Mouse (Mus musculus) splenic B cell, adult 2 months (primary cell): Measurements from ENCODE around the gene Slc7a7.
A peak's percentile ranks its signal among the peaks of the same experiment; 100 is the strongest.

Experiments
- DNase-seq: peaks from one replicate; pipeline ENCODE4 v3.0.0-alpha.2; 2011; ENCODE audit warnings: low read depth, low spot score
- H3K27me3 ChIP-seq: 2 replicates; pipeline ENCODE4 v1.6.1; 2012; ENCODE audit warnings: mild to moderate bottlenecking, low read length, moderate library complexity, mixed read lengths; ENCODE audit not compliant: control insufficient read depth, poor library complexity, insufficient read depth, severe bottlenecking
- H3K36me3 ChIP-seq: 2 replicates; pipeline ENCODE4 v1.6.1; 2012; ENCODE audit warnings: mild to moderate bottlenecking, low read length, moderate library complexity, mixed read lengths; ENCODE audit not compliant: control insufficient read depth, poor library complexity, insufficient read depth, severe bottlenecking

Gene Slc7a7

GRCm38 (mm10) chr14:54409057-54409645 lies 8.4 kb downstream of the Slc7a7 start:
- H3K27me3 ChIP-seq: no peaks in the 10 kb centered on the region
- DNase-seq: peak; percentile 81
- no peaks in the 10 kb centered on the region for H3K36me3 ChIP-seq

GRCm38 (mm10) chr14:54408336-54409056 lies 9.1 kb downstream of the Slc7a7 start:
- Histone ChIP-seq H3K36me3 (no peaks in the 10 kb centered on the region), H3K27me3 (no peaks in the 10 kb centered on the region)
- DNase-seq: no peak

GRCm38 (mm10) chr14:54401723-54402122 lies 15.9 kb downstream of the Slc7a7 start:
- no peak for DNase-seq
- H3K27me3 ChIP-seq: no peaks in the 10 kb centered on the region

DNA sequence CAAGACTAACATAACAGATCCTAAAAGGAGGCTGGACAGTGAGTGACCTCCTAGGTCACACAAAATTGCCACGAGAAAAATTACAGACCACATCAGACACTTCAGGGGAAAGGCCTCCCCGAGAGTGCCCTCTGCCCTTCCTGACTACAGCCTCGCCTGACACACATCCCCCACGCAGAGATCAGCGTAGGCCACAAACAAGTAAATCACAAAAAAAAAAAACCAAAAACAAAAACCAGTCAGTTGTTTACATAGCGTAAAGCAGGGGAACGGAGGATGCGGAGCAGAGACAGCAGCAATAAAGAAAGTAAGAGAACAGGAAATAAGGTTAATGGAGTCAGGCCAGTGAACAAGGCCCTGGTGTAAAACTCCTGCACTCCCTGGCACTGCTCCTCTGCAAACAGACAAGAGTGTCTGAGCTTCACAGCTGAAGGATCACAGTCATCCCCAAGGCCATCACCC lies 18.6 kb downstream of the Slc7a7 start:
- no peak for DNase-seq
- Histone ChIP-seq H3K36me3 (no peaks in the 10 kb centered on the region), H3K27me3 (no peaks in the 10 kb centered on the region)

More at GRCm38 (mm10) chr14:54401723-54402122, 15.9 kb downstream of the Slc7a7 start:
- no peaks in the 10 kb centered on the region for H3K36me3 ChIP-seq

DNA sequence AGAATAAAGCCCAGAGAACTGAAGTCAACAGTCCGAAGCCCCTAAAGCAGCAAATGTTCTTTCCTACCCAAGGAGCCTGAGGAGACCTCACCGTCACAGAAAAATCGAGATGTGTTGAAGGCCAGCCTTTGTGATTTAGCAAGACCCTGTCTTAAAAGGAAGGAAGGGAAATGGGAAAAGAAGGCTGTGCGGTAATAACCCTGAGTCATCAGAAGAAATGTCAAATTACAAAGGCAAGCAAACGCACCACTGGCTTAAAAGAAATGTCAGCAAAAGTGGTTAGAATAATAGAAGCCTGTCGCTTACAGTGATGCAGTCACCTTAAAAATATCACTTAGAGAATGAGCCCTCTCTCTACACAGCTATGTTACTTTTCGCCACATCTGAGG lies 19.1 kb downstream of the Slc7a7 start:
- H3K36me3 ChIP-seq: no peaks in the 10 kb centered on the region
- DNase-seq: no peak
- H3K27me3 ChIP-seq: no peaks in the 10 kb centered on the region

DNA sequence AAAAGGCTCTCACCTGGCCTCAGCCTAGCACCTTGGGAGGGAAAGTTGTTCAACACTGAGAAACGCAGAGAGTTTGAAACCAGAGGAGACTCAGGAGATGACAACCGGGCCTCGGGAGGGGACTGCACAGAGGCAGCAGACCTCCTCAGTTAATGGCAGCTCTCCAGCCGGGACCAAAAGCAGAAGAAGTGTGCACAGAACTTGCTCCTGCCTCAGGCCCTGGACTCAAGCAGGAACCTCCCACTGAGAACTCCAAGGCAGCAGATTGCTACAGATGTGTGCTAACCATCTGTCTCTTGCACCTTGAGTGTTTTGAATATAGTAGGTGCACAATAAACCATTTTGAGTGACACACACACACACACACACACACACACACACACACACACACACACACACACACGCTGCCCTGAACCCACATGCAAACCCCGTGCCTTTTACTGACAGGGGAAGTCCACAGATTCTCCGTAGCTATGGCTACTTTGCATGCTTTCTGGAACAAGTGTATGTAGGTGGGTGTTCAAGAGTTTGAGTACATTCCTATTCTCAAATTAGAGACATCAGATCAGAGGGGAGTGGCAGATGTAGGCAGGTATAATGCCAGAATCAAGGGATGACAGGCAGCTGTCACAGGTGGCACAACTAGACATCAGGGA lies 19.6 kb downstream of the Slc7a7 start:
- no peaks in the 10 kb centered on the region for H3K36me3 ChIP-seq
- DNase-seq: peak; percentile 70
- H3K27me3 ChIP-seq: no peaks in the 10 kb centered on the region

DNA sequence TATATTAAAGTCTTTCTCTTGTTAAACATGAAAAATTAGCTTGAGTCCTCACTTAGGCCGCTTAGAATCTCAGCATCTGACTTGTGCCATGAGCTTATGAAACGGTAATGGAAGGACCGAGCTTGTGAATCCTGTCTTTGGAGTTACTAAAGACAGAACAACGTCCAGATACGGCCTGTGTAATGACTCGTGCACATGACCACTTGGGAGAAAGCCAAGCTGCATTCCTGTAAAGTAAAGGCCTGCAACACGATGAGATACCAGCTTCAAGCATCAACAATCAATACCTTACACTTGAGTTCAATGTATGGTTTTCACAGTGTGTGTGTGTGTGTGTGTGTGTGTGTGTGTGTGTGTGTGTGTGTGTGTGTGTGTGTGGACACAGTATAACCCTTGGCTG lies 20.9 kb downstream of the Slc7a7 start:
- no peak for DNase-seq
- no peaks in the 10 kb centered on the region for H3K36me3 ChIP-seq
- H3K27me3 ChIP-seq: no peaks in the 10 kb centered on the region

GRCm38 (mm10) chr14:54394309-54394708 lies 23.3 kb downstream of the Slc7a7 start:
- H3K27me3 ChIP-seq: no peaks in the 10 kb centered on the region
- H3K36me3 ChIP-seq: no peaks in the 10 kb centered on the region
- DNase-seq: no peak

DNA sequence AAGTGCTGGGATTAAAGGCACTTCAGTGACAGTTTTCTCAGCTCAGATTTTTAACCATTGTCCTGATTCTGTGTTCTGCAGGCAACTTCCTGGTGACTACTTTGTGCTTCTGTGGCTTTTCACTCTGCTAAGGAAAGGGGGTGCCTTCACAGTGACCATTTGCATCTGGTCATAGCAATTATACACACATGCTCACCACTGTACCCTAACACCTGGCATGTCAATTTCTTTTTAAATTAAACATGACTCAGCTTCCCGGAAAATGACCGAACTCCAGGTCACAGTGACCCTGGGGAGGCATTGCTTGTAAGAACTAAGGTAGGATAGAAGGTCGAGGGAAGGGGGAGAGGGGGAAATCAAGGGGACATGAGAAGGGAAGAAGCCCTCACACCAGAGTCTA lies 23.8 kb downstream of the Slc7a7 start:
- DNase-seq: no peak
- Histone ChIP-seq H3K27me3 (no peaks in the 10 kb centered on the region), H3K36me3 (no peaks in the 10 kb centered on the region)

GRCm38 (mm10) chr14:54390843-54391242 lies 26.7 kb downstream of the Slc7a7 start:
- DNase-seq: no peak
- Histone ChIP-seq H3K27me3 (no peaks in the 10 kb centered on the region), H3K36me3 (no peaks in the 10 kb centered on the region)

- Histone ChIP-seq H3K27me3 (no peaks in the 10 kb centered on the region), H3K36me3 (no peaks in the 10 kb centered on the region)
- no peak for DNase-seq
Observed at GRCm38 (mm10) chr14:54387546-54387945, 30.0 kb downstream of the Slc7a7 start.

- DNase-seq: no peak
- H3K27me3 ChIP-seq: no peaks in the 10 kb centered on the region
- no peaks in the 10 kb centered on the region for H3K36me3 ChIP-seq
Observed at GRCm38 (mm10) chr14:54385968-54386618, 31.5 kb downstream of the Slc7a7 start.

- Histone ChIP-seq H3K36me3 (no peaks in the 10 kb centered on the region), H3K27me3 (no peaks in the 10 kb centered on the region)
- no peak for DNase-seq
Observed at GRCm38 (mm10) chr14:54384396-54384795, 33.2 kb downstream of the Slc7a7 start.

GRCm38 (mm10) chr14:54383355-54383771 lies 34.2 kb downstream of the Slc7a7 start:
- Histone ChIP-seq H3K36me3 (no peaks in the 10 kb centered on the region), H3K27me3 (no peaks in the 10 kb centered on the region)
- DNase-seq: no peak

DNA sequence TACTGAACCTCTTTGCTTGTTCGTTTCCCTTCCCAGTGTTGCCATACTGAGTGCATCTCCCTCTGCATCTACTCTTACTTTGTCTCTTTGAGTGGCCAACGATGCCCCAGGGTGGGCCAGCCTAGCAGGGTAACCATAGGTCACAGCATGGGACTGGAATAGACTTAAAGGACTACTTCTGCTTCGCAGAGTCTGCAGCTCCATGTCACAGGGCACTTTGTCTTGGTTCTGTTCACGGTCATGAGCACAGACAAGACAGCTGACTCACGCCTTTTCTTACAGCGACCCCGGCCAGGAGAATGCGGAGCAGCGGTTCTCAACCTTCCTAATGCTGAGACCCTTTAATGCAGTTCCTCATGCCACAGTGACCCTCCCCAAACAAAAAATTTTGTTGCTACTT lies 34.9 kb downstream of the Slc7a7 start:
- H3K36me3 ChIP-seq: no peaks in the 10 kb centered on the region
- H3K27me3 ChIP-seq: no peaks in the 10 kb centered on the region
- DNase-seq: no peak
